Mouse (Mus musculus) layer of hippocampus, postnatal 10 days (tissue): ENCODE results near the gene Ptx4. TPM values are rescaled to one million over a fixed set of nuclear protein-coding genes. Genes with fewer than 3 reads are reported as not detected.

Source experiments
- total RNA-seq, 2 experiments: library from RNA; stranded (reverse); gene quantifications; 2 replicates each; pipeline ENCODE4 v1.2.3; 2021

Ptx4 gene
- total RNA-seq, 2 experiments from 2014 or later: 0.89 to 1.4 TPM

Other genes starting within 250 kb of the Ptx4 start
- gene Nubp2, start 234.4 kb upstream of the Ptx4 start, total RNA-seq: 10 to 100 TPM; 40.4 to 40.5 TPM
- 10 to 100 TPM; 36.4 to 36.9 TPM for gene Spsb3, start 234.1 kb upstream of the Ptx4 start, total RNA-seq
- gene Eme2, start 225.7 kb upstream of the Ptx4 start, total RNA-seq: 10 to 100 TPM; 61.6 to 62.1 TPM
- gene Mrps34, start 225.6 kb upstream of the Ptx4 start, total RNA-seq: 10 to 100 TPM; 74.1 to 77.8 TPM
- 10 to 100 TPM; 40.8 to 44.2 TPM for gene Nme3, start 224.3 kb upstream of the Ptx4 start, total RNA-seq
- gene Mapk8ip3, start 183.8 kb upstream of the Ptx4 start, total RNA-seq: 100 to 1,000 TPM; 276 to 287 TPM
- 10 to 100 TPM; 13.0 to 14.1 TPM for gene Jpt2, start 160.1 kb upstream of the Ptx4 start, total RNA-seq
- gene Cramp1l, start 105.0 kb upstream of the Ptx4 start, total RNA-seq: 10 to 100 TPM; 27.2 to 28.9 TPM
- 10 to 100 TPM; 25.6 to 30.1 TPM for gene Ift140, start 104.7 kb upstream of the Ptx4 start, total RNA-seq
- gene Tmem204, start 37.2 kb upstream of the Ptx4 start, total RNA-seq: 1 to 10 TPM; 7.4 to 7.9 TPM
- gene Telo2, start 4.8 kb upstream of the Ptx4 start, total RNA-seq: 10 to 100 TPM; 36.5 to 43.3 TPM
- gene Clcn7, start 12.6 kb downstream of the Ptx4 start, total RNA-seq: 10 to 100 TPM; 40.3 to 46.5 TPM
- under 1 TPM in 1 of 2 experiments, not detected in 1; 0.18 TPM for gene Ccdc154, start 41.7 kb downstream of the Ptx4 start, total RNA-seq
- gene Gm38655, start 54.7 kb downstream of the Ptx4 start, total RNA-seq: not detected
- gene BC003965, start 63.8 kb downstream of the Ptx4 start, total RNA-seq: 10 to 100 TPM; 18.2 to 19.0 TPM
- 10 to 100 TPM; 32.0 to 33.7 TPM for gene Unkl, start 67.6 kb downstream of the Ptx4 start, total RNA-seq
- 10 to 100 TPM; 59.1 to 62.9 TPM for gene Gnptg, start 119.4 kb downstream of the Ptx4 start, total RNA-seq
- gene Tsr3, start 119.4 kb downstream of the Ptx4 start, total RNA-seq: 10 to 100 TPM; 31.0 to 35.6 TPM
- 10 to 100 TPM; 13.7 to 14.6 TPM for gene Baiap3, start 135.6 kb downstream of the Ptx4 start, total RNA-seq
- 100 to 1,000 TPM; 238 to 255 TPM for gene Ube2i, start 153.9 kb downstream of the Ptx4 start, total RNA-seq
- gene Prss34, start 177.6 kb downstream of the Ptx4 start, total RNA-seq: not detected
- gene Prss28, start 187.9 kb downstream of the Ptx4 start, total RNA-seq: not detected
- gene Prss29, start 197.9 kb downstream of the Ptx4 start, total RNA-seq: not detected
- gene Tpsab1, start 224.8 kb downstream of the Ptx4 start, total RNA-seq: not detected
- gene Tpsb2, start 245.5 kb downstream of the Ptx4 start, total RNA-seq: 1 to 10 TPM in 1 of 2 experiments, under 1 TPM in 1; 0.42 to 1.0 TPM
- gene Tpsg1, start 248.5 kb downstream of the Ptx4 start, total RNA-seq: not detected